Mouse (Mus musculus) limb, embryonic 15.5 days (tissue): ENCODE results near the gene Fam129a. TPM values are rescaled to one million over a fixed set of nuclear protein-coding genes. Genes with fewer than 3 reads are reported as not detected.

Source experiments
- ATAC-seq: fragments of 200-750 bp; cut with Nextera tagmentation; 2 replicates; pipeline ENCODE4 v1.8.0; 2017; ENCODE audit warnings: low read depth, moderate TSS enrichment; ENCODE audit not compliant: insufficient number of reproducible peaks, low FRiP score, low TSS enrichment
- H3K27ac ChIP-seq: fragments of 300-500 bp; sonication (generic); 2 replicates; pipeline ENCODE4 v1.5.1; 2015; ENCODE audit warnings: moderate library complexity, mild to moderate bottlenecking, inconsistent platforms
- H3K27me3 ChIP-seq: fragments of 300-500 bp; sonication (generic); 2 replicates; pipeline ENCODE4 v1.6.1; 2015; ENCODE audit warnings: inconsistent platforms
- H3K36me3 ChIP-seq: fragments of 300-500 bp; sonication (generic); 2 replicates; pipeline ENCODE4 v1.6.1; 2015; ENCODE audit warnings: inconsistent platforms
- H3K4me1 ChIP-seq: fragments of 300-500 bp; sonication (generic); 2 replicates; pipeline ENCODE4 v1.6.1; 2015; ENCODE audit warnings: inconsistent platforms
- H3K4me2 ChIP-seq: fragments of 300-500 bp; sonication (generic); 2 replicates; pipeline ENCODE4 v1.6.1; 2015; ENCODE audit warnings: mild to moderate bottlenecking, inconsistent platforms
- H3K4me3 ChIP-seq: fragments of 300-500 bp; sonication (generic); 2 replicates; pipeline ENCODE4 v1.5.1; 2015; ENCODE audit warnings: mild to moderate bottlenecking, inconsistent platforms
- H3K9ac ChIP-seq: fragments of 300-500 bp; sonication (generic); 2 replicates; pipeline ENCODE4 v1.6.1; 2015; ENCODE audit warnings: inconsistent platforms
- H3K9me3 ChIP-seq: fragments of 300-500 bp; sonication (generic); 2 replicates; pipeline ENCODE4 v1.6.1; 2016; ENCODE audit warnings: inconsistent platforms
- WGBS: fragments of 180-500 bp; shearing (Covaris S2); methylation state at CpG from one replicate; pipeline ENCODE4 v1.1.7; 2015; 5-methylcytosine and 5-hydroxymethylcytosine counted together
- polyA plus RNA-seq: library from polyadenylated mRNA; unstranded; fragments of >200 nt; fragmentation: Nextera tagmentation; extraction: Ambion mirVana; gene quantifications from 2 replicates; pipeline ENCODE4 v1.2.1, GENCODE M21; 2015

The Fam129a gene
- 24.2 and 25.2 TPM in 2 replicates for polyA plus RNA-seq

DNA sequence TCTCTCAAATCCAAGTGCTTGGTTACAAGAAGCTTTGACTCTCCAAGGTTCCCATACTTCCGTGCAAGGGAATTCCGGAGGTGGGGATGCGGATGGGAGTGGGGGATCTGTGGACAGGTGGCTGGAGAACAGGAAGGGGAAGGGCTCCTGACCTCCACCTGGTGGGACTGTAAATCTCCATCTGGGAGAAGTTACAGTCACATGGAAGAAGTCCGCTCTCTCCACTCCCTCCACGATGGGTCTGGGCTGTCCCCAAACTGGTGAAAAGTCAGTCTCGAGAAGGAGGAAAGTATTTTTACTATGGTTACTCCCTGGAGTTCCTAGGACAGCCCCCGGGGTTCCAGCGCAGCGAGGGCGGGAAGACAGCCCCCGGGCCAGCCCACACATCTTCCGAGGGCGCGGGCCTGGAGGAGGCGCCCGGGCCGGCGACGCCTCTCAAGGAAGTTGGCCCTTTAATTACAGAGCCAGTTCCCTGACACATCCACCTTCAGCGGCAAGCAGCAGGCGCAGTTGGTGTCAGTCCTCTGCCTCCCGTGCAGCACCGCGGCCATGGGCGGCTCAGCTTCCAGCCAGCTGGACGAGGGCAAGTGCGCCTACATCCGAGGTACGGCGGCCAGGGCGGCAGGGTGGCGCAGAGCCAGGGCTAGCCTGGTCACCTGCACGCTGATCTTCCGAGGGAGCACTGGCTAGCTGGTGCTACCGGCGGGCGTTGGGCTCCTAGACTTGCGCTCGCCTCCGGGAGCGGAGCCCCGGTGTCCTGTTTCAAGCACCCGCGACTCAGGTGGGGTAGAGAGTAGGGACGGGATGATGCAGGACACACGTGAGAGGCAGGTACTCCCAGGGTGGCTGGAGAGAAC is at the start of gene Fam129a:
Fam129a (plus strand) TSS at position 206 of the 857 bp plus-strand sequence.
- Histone ChIP-seq H3K27me3 (peaks cover 7% of the 10 kb centered on the region; the same call in 1 of the 2 replicates), H3K4me1 (peaks cover 18% of the 10 kb centered on the region), H3K4me3 (peak within 1 kb of the TSS; percentile 57), H3K4me2 (peak within 1 kb of the TSS; percentile 91), H3K9me3 (no peaks in the 10 kb centered on the region), H3K36me3 (no peaks in the 10 kb centered on the region), H3K9ac (peak within 1 kb of the TSS; percentile 54), H3K27ac (peak within 1 kb of the TSS; percentile 72)
- WGBS = 3% methylated on average over 46 of the region's 46 CpGs
- ATAC-seq = peak; percentile 71

DNA sequence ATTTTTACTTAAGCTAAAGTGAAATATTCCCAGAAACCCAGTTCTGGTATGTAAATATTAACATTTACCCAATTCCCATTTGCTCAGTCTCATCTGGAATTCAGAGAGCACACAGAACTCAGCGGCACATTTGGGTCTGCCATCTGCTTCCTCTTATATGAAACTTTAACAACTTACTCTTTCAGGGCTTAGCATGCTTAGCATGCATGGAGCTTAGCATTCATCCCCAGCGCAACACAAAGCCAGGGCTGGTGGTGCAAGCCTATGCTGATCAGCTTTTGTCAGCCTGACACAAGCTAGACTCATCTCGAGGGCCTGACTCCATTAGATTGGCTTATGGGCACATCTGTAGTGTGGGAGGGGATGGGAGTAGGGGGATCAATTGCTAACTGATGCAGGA is 44.3 kb upstream of the Fam129a start:
- H3K4me3 ChIP-seq = no peak overlapping the region
- H3K9ac ChIP-seq = no peak overlapping the region
- H3K36me3 ChIP-seq = no peaks in the 10 kb centered on the region
- H3K27ac ChIP-seq = peak overlapping the region; percentile 17; the same call in 1 of the 2 replicates
- 50% methylated on average over 3 of the region's 3 CpGs for WGBS
- H3K4me1 ChIP-seq = no peaks in the 10 kb centered on the region
- 0 out of 2 replicates have a peak, but pooled peaks cover 4% of the 10 kb centered on the region for H3K9me3 ChIP-seq
- H3K27me3 ChIP-seq = no peaks in the 10 kb centered on the region
- no peak for ATAC-seq
- H3K4me2 ChIP-seq = no peak overlapping the region

DNA sequence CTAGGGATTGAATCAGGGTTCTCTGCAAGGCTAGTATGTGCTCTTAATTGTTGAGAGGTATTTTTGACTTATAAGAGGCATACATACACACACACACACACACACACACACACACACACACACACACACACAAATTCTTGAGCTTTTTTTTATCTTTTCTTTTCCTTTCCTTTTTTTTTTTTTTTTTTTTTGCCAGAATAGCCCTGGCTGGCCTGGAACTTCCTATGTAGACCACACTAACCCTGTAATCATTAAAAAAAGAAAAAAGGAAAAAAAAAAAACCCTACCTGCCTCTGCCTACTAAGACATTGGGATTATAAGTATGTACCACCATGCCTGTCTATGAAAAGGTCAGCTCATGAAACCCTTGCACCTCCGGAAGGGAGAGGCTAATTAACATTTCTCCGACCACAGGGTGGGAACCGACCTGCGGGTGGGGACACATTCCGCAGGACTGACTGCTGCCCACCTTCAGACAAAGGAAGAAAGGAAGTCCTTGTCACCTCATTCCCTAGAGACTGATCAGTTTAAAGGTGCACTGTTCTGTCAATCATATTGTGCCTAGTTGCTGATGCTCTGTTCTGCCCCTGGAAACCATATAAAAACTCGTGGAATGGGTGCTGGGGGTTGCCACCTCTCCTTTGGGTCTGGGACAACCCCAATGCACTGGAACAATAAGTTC is 27.0 kb upstream of the Fam129a start:
- no peaks in the 10 kb centered on the region for H3K9me3 ChIP-seq
- H3K4me3 ChIP-seq = no peak overlapping the region
- H3K4me1 ChIP-seq = no peaks in the 10 kb centered on the region
- H3K27ac ChIP-seq = no peak overlapping the region
- no peaks in the 10 kb centered on the region for H3K27me3 ChIP-seq
- 62% methylated on average over 6 of the region's 6 CpGs for WGBS
- H3K9ac ChIP-seq = no peak overlapping the region
- no peaks in the 10 kb centered on the region for H3K36me3 ChIP-seq
- H3K4me2 ChIP-seq = no peak overlapping the region
- ATAC-seq = no peak

DNA sequence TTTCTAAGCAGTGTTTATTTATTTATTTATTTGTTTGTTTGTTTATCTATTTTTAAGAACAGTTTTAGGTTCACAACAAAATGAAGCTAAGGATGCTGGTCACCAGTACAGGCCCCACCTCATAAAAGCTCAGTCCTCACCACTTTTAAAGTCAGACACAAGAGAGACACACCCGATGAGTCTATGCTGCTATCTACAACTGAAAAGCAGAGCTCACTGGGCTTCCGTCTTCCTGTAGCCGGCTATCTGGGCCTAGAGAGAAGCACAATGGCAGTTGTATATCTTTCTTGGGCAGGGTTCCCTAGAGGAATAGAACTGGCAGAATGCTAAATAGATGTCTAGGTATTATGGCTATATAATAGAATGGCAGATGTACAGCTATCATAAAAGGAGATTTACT is 26.4 kb upstream of the Fam129a start:
- Histone ChIP-seq H3K4me3 (no peak overlapping the region), H3K27ac (no peak overlapping the region), H3K36me3 (no peaks in the 10 kb centered on the region), H3K4me2 (no peak overlapping the region), H3K9ac (no peak overlapping the region), H3K27me3 (no peaks in the 10 kb centered on the region), H3K9me3 (no peaks in the 10 kb centered on the region), H3K4me1 (0 out of 2 replicates have a peak, but pooled peaks cover 5% of the 10 kb centered on the region)
- ATAC-seq = no peak
- 93% methylated on average over 3 of the region's 3 CpGs for WGBS

DNA sequence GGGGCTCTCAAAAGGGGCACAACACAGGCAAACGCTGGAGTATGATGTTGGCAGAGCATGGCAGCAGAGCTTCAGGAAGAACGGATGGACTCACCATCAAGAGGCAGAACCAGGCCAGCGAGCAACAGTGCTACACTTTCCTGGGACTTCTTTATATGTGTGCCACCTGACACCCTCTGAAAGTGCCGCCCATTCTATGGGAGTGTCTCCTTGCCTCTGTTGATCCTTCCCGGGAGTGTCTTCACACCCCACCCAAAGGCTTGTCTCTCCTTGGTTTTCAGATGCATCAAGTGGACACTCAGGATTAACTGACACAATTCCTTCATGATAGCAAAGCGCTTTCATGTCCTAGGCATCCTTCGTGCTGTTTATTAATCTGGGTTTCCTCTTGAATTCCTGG is 25.4 kb upstream of the Fam129a start:
- no peak overlapping the region for H3K9ac ChIP-seq
- no peaks in the 10 kb centered on the region for H3K27me3 ChIP-seq
- no peak for ATAC-seq
- 75% methylated on average over 7 of the region's 7 CpGs for WGBS
- H3K27ac ChIP-seq = no peak overlapping the region
- 0 out of 2 replicates have a peak, but pooled peaks cover 5% of the 10 kb centered on the region for H3K4me1 ChIP-seq
- no peaks in the 10 kb centered on the region for H3K36me3 ChIP-seq
- H3K4me3 ChIP-seq = no peak overlapping the region
- no peak overlapping the region for H3K4me2 ChIP-seq
- no peaks in the 10 kb centered on the region for H3K9me3 ChIP-seq

DNA sequence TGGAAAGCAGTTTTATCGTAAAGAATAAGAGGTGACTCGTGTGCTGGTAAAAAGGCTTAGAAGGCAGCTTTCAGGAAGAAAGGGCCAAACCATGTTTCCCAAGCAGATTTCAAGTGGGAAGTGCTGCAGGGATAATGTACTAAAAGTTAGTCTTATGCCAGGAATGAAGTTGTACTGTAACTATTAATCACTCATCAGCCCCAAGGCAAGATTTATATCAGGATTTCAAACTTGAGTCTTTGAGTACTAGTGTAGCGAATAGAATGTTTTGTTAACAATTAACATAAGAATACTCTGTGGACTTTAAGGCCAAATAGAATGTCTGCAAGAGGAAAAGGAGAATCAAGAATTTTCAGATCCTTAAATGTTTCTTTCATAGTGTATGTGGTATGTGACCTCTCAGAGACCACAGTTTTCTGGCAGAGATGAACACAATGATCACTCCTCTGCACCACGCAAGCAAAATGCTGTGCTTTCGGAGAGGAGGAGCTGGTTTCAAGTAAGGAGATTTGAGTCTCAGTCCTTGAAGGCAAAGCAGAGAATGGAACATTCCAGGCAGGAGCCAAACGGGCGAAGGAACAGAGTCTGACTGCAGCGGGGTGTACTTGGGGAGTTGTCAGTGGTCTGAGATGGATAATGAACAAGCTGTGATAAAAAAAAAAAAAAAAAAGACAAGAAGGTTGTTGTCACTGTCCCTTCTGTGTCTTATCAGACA is 21.9 kb upstream of the Fam129a start:
- Histone ChIP-seq H3K36me3 (no peaks in the 10 kb centered on the region), H3K4me3 (no peak overlapping the region), H3K4me1 (0 out of 2 replicates have a peak, but pooled peaks cover 5% of the 10 kb centered on the region), H3K4me2 (no peak overlapping the region), H3K9ac (no peak overlapping the region), H3K27ac (peak overlapping the region; percentile 65), H3K9me3 (no peaks in the 10 kb centered on the region), H3K27me3 (no peaks in the 10 kb centered on the region)
- WGBS = 54% methylated on average over 8 of the region's 8 CpGs
- peak; percentile 65; the same call in 1 of the 2 replicates for ATAC-seq

DNA sequence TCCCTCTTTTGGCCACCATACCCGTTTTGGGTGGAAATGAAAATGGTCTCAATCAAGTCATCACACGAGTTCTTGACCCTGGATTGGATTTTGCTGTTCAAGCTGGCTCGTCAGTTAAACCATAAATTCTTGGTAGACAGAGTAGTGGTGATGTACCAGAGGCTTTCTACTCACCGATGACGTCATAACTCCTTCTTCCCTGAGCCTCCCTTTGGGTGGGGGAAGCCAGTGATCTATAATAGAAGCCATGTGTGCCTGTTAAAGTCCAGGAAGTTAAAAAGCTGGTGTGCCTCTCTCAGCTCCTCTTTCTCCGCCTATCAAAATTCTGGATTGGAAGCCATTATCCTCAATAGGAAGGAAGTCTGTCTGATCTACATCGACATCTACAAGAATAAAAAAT is 21.2 kb upstream of the Fam129a start:
- Histone ChIP-seq H3K9me3 (no peaks in the 10 kb centered on the region), H3K36me3 (no peaks in the 10 kb centered on the region), H3K4me2 (no peak overlapping the region), H3K4me3 (no peak overlapping the region), H3K27me3 (no peaks in the 10 kb centered on the region), H3K27ac (peak overlapping the region; percentile 65), H3K4me1 (0 out of 2 replicates have a peak, but pooled peaks cover 5% of the 10 kb centered on the region), H3K9ac (no peak overlapping the region)
- 37% methylated on average over 7 of the region's 7 CpGs for WGBS
- ATAC-seq = 0 out of 2 replicates have a peak, but pooled peaks have one; percentile 63

DNA sequence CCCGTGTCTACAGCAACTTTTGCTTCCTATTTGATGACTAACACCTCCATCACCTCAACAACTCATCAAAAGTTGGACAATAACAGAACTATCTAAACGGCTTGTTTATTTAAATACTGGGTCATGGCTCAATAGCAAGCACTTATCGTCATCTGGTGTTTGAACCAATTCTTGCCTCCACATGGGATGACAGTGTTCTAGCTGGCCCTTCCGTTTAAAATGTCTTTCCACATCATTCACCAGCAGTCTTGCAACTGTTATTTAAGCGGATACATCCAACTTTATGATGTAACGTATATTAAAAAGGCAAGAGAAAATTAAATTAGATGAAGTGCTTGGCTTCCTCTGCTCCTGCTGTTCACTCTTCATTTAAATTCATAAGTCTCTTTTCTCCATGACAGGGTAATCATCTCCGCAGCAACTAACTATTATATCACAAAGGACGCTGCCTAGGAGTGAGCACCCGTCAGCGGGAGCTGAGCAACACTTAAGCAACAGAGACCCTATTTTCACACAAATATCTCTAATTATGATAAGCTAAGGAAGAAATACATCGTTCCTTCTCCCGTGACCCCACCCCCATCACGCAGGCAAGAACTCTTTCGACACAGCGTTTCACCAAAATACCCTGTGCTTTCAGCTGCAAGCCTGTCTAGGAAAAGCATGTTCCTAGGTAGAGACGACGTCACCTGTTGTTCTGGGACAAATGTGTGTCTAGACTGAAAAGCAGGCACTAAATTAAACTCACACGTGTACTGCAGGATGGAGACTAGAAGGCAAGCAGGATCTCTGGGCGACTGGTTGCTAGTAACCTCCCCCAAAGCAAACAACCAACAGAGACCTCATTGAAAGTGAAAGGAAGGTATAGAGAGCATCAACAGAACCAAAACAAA is 20.2 kb upstream of the Fam129a start:
- Histone ChIP-seq H3K36me3 (no peaks in the 10 kb centered on the region), H3K4me1 (0 out of 2 replicates have a peak, but pooled peaks cover 5% of the 10 kb centered on the region), H3K27ac (no peak overlapping the region), H3K9me3 (no peaks in the 10 kb centered on the region), H3K27me3 (no peaks in the 10 kb centered on the region), H3K9ac (no peak overlapping the region), H3K4me2 (no peak overlapping the region), H3K4me3 (no peak overlapping the region)
- WGBS = 57% methylated on average over 19 of the region's 19 CpGs
- no peak for ATAC-seq

DNA sequence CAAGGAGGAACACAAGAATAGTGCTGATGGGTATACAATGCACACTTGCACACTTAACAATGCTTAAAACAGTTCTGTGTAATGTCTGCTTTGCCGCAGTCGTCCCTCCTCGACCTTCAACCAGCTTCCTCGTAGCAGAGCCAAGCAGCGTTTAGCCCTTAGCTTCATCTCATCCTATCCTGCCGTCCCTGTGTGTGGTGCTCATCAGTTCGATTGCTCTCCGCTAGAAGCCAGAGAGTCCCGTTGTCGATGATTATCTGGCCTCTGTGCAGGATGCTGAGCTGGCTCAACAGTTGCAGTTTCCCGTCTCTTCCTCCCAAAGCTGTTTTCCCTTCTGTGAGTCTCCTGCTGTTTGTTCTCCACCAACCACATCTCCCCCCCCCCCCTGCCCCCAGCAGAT is 10.4 kb upstream of the Fam129a start:
- Histone ChIP-seq H3K36me3 (no peaks in the 10 kb centered on the region), H3K4me1 (no peaks in the 10 kb centered on the region), H3K9ac (no peak overlapping the region), H3K27ac (no peak overlapping the region), H3K9me3 (no peaks in the 10 kb centered on the region), H3K27me3 (no peaks in the 10 kb centered on the region), H3K4me3 (no peak overlapping the region), H3K4me2 (no peak overlapping the region)
- ATAC-seq = no peak
- WGBS = 60% methylated on average over 11 of the region's 11 CpGs

DNA sequence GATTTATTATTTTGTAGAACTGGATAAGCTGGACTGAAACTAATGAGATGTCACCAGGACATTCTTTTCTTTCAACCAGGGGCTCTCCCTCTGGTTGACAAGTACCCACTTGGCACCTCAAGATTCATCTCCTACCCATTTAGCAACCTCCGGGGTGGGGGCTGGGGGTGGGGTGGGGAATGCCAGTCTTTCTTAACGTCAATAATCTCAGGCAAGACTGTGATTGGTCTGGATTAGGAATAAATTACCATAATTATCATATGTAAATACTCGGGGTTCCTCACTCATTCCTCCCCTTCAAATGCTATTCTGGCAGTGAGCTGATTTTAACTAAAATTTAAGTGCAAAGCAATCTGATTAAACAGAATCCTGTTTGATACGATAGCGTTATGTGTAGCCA is 7.6 kb upstream of the Fam129a start:
- no peak overlapping the region for H3K4me3 ChIP-seq
- H3K27ac ChIP-seq = no peak overlapping the region
- H3K4me1 ChIP-seq = no peaks in the 10 kb centered on the region
- H3K27me3 ChIP-seq = no peaks in the 10 kb centered on the region
- H3K9me3 ChIP-seq = no peaks in the 10 kb centered on the region
- ATAC-seq = no peak
- no peak overlapping the region for H3K9ac ChIP-seq
- H3K36me3 ChIP-seq = no peaks in the 10 kb centered on the region
- 58% methylated on average over 5 of the region's 5 CpGs for WGBS
- H3K4me2 ChIP-seq = no peak overlapping the region

DNA sequence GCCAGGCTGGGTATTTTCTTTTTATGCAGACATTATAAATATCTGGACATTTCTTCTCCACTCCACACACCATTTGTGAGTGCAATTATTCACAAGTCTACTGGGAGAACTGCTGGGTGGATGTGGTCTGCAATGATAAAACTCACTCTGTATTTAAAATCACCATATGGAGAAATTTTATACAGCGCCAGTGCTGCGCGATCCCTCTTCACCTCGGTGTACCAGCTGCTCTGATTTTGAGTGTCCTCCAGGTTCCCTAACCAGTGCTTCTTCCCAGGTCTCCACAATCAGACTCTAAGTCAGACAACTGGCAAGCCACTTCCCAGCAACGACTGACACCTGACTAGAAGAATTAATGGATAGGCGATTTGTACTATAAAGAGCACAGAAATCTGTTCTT is 7.1 kb upstream of the Fam129a start:
- H3K4me3 ChIP-seq = no peak overlapping the region
- H3K9me3 ChIP-seq = no peaks in the 10 kb centered on the region
- no peak overlapping the region for H3K4me2 ChIP-seq
- no peak overlapping the region for H3K27ac ChIP-seq
- no peaks in the 10 kb centered on the region for H3K27me3 ChIP-seq
- H3K9ac ChIP-seq = no peak overlapping the region
- no peak for ATAC-seq
- WGBS = 31% methylated on average over 6 of the region's 6 CpGs
- H3K36me3 ChIP-seq = no peaks in the 10 kb centered on the region
- no peaks in the 10 kb centered on the region for H3K4me1 ChIP-seq
